Mouse (Mus musculus) heart, embryonic 13.5 days (tissue): ENCODE data around the gene Rasgrf2. TPM values are rescaled to one million over a fixed set of nuclear protein-coding genes. Genes with fewer than 3 reads are reported as not detected.

ENCODE experiments used
- ATAC-seq: fragments of 200-750 bp; cut with Nextera tagmentation; 2 replicates; pipeline ENCODE4 v1.8.0; 2017; ENCODE audit warnings: moderate TSS enrichment; ENCODE audit not compliant: insufficient number of reproducible peaks, low FRiP score, low TSS enrichment; ENCODE audit errors: extremely low read depth
- H3K27ac ChIP-seq: fragments of 300-500 bp; sonication (generic); replicated peaks from 2 replicates; pipeline ENCODE4 v1.5.1; 2015; ENCODE audit warnings: moderate library complexity, mild to moderate bottlenecking, inconsistent platforms
- H3K27me3 ChIP-seq: fragments of 300-500 bp; sonication (generic); replicated peaks from 2 replicates; pipeline ENCODE4 v1.6.1; 2015; ENCODE audit warnings: mild to moderate bottlenecking, inconsistent platforms
- H3K36me3 ChIP-seq: fragments of 300-500 bp; sonication (generic); 2 replicates; pipeline ENCODE4 v1.6.1; 2015; ENCODE audit warnings: mild to moderate bottlenecking, inconsistent platforms
- H3K4me1 ChIP-seq: fragments of 300-500 bp; sonication (generic); 2 replicates; pipeline ENCODE4 v1.6.1; 2015; ENCODE audit warnings: inconsistent platforms
- H3K4me2 ChIP-seq: fragments of 300-500 bp; sonication (generic); 2 replicates; pipeline ENCODE4 v1.6.1; 2015; ENCODE audit warnings: inconsistent platforms, mild to moderate bottlenecking, moderate library complexity
- H3K4me3 ChIP-seq: fragments of 300-500 bp; sonication (generic); 2 replicates; pipeline ENCODE4 v1.5.1; 2015; ENCODE audit warnings: moderate library complexity, mild to moderate bottlenecking, inconsistent platforms
- H3K9ac ChIP-seq: fragments of 300-500 bp; sonication (generic); 2 replicates; pipeline ENCODE4 v1.6.1; 2015; ENCODE audit warnings: inconsistent platforms, mild to moderate bottlenecking, moderate library complexity
- H3K9me3 ChIP-seq: fragments of 300-500 bp; sonication (generic); 2 replicates; pipeline ENCODE4 v1.6.1; 2016; ENCODE audit warnings: inconsistent platforms
- WGBS: fragments of 180-500 bp; shearing (Covaris S2); methylation state at CpG from one replicate; pipeline ENCODE4 v1.1.7; 2015; ENCODE audit warnings: mixed read lengths; 5-methylcytosine and 5-hydroxymethylcytosine counted together
- polyA plus RNA-seq: library from polyadenylated mRNA; unstranded; fragments of >200 nt; fragmentation: Nextera tagmentation; extraction: Ambion mirVana; gene quantifications from 2 replicates; pipeline ENCODE4 v1.2.1, GENCODE M21; 2015

Rasgrf2 gene
- polyA plus RNA-seq, 1 experiment from 2014 or later = 0.27 TPM

- Histone ChIP-seq H3K9ac (no peak overlapping the region), H3K9me3 (no peaks in the 10 kb centered on the region), H3K27me3 (no peaks in the 10 kb centered on the region), H3K4me1 (peaks cover 6% of the 10 kb centered on the region), H3K36me3 (no peaks in the 10 kb centered on the region), H3K4me2 (no peak overlapping the region), H3K4me3 (no peak overlapping the region), H3K27ac (peak overlapping the region; percentile 66)
- ATAC-seq = no peak
- 37% methylated on average over 7 of the region's 7 CpGs for WGBS
Measured at GRCm38 (mm10) chr13:92104259-92104658, 27.2 kb downstream of the Rasgrf2 start.

DNA sequence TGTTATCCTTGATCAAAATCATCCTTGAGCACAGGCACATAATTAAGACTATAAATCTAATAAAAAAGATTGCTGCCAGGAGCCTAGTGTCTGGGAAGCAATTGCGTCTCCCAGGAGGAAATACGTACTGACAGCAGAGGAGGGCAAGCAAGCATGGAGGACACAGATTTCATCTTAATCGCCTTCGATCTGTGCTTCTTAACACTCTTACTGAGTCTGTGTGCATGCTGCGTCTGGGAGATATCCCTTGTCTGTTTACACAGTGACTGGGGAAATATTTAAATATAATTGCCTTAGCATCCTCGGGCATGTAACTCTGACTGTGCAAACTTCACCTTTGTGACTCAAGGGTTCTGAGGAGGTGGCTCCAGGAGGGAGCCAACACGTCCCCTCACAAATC is 33.0 kb downstream of the Rasgrf2 start:
- 62% methylated on average over 7 of the region's 7 CpGs for WGBS
- no peak overlapping the region for H3K9ac ChIP-seq

DNA sequence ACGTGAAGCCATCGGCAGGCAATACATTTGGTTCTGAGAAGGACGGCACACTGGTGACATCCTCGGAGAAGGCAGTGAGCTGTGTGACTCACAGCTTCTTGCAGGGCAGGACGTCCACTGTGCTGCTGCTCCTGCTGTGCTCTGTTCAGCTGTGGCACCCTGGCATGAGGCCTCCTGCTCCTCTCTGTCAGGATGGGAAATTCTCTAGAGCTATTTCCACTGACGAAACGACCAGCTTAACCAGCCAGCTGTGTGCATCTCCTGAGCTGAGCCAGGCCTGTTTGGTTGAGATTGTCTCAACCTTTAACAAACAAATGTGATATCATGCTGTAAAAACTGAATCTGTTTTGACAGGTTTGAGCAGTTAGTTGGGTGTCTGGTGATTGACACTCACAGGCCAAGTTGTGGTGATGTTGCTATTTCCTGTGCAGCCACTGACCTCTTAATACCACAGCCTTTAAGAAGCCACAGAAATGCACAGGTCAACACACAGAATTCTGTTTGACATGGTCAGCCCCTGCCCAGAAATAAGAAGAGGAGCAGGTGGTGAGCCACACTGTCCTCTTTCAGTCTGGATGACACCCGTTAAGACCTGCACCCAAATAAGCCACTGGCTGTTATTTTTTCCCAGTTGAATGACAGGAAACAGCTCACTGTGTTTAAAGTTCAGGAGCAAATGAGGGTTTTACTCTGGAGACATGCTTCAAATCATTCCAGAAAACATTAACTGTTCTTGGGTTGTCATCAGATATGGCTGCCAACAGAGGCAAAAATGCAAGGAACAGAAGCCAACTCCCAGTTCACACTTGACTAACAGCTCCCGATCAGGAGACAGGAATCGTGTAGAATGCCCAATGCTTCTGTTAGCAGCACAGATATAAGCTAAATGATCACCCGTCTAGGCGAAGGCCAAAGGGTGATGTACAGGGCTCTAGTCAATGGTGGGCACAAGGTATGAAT is 36.0 kb downstream of the Rasgrf2 start:
- no peak overlapping the region for H3K4me3 ChIP-seq
- no peak for ATAC-seq
- no peaks in the 10 kb centered on the region for H3K27me3 ChIP-seq
- no peaks in the 10 kb centered on the region for H3K9me3 ChIP-seq
- no peak overlapping the region for H3K9ac ChIP-seq
- H3K4me1 ChIP-seq = peaks cover 6% of the 10 kb centered on the region
- WGBS = 57% methylated on average over 12 of the region's 12 CpGs
- no peak overlapping the region for H3K27ac ChIP-seq
- H3K36me3 ChIP-seq = no peaks in the 10 kb centered on the region
- no peak overlapping the region for H3K4me2 ChIP-seq

More for the DNA sequence above, 33.0 kb downstream of the Rasgrf2 start:
- Histone ChIP-seq H3K27ac (no peak overlapping the region), H3K27me3 (no peaks in the 10 kb centered on the region), H3K9me3 (no peaks in the 10 kb centered on the region), H3K4me1 (peaks cover 6% of the 10 kb centered on the region), H3K36me3 (no peaks in the 10 kb centered on the region), H3K4me2 (no peak overlapping the region), H3K4me3 (no peak overlapping the region)
- ATAC-seq = no peak

GRCm38 (mm10) chr13:92093712-92094290 is 37.7 kb downstream of the Rasgrf2 start:
- no peak overlapping the region for H3K4me3 ChIP-seq
- no peak overlapping the region for H3K4me2 ChIP-seq
- no peaks in the 10 kb centered on the region for H3K27me3 ChIP-seq
- peaks cover 6% of the 10 kb centered on the region for H3K4me1 ChIP-seq
- no peaks in the 10 kb centered on the region for H3K9me3 ChIP-seq
- WGBS = 72% methylated on average over 6 of the region's 6 CpGs
- no peaks in the 10 kb centered on the region for H3K36me3 ChIP-seq
- H3K27ac ChIP-seq = no peak overlapping the region
- H3K9ac ChIP-seq = no peak overlapping the region
- no peak for ATAC-seq

- H3K36me3 ChIP-seq = no peaks in the 10 kb centered on the region
- no peak overlapping the region for H3K9ac ChIP-seq
- H3K9me3 ChIP-seq = no peaks in the 10 kb centered on the region
- no peak overlapping the region for H3K4me2 ChIP-seq
- 0 out of 2 replicates have a peak overlapping the region, but pooled peaks have one; percentile 5 for H3K27ac ChIP-seq
- H3K27me3 ChIP-seq = no peaks in the 10 kb centered on the region
- 49% methylated on average over 1 of the region's 1 CpGs for WGBS
- peaks cover 20% of the 10 kb centered on the region for H3K4me1 ChIP-seq
- H3K4me3 ChIP-seq = no peak overlapping the region
- no peak for ATAC-seq
Measured at GRCm38 (mm10) chr13:92073111-92073510, 58.3 kb downstream of the Rasgrf2 start.

DNA sequence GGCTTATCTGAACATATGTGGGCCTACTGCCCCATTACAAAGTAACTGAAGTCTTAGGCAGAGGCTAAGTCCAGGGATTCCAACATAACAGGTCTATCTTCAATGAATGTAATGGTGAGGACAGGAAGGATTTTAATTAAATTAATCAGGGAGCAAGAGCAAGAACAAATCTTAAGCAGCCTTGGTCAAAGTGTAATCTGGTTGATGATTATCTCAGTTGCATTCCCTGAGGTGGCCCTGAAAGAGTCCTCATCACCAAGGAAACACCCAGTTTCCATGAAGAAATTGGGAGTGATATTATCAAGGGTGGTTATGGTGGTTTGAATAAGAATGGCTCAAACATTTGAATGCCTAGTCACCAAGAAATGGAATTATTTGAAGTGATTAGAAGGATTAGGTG is 62.8 kb downstream of the Rasgrf2 start:
- Histone ChIP-seq H3K9ac (no peak overlapping the region), H3K27ac (no peak overlapping the region), H3K27me3 (no peaks in the 10 kb centered on the region), H3K4me1 (peaks cover 20% of the 10 kb centered on the region), H3K4me2 (no peak overlapping the region), H3K4me3 (no peak overlapping the region), H3K9me3 (no peaks in the 10 kb centered on the region), H3K36me3 (no peaks in the 10 kb centered on the region)
- no peak for ATAC-seq

DNA sequence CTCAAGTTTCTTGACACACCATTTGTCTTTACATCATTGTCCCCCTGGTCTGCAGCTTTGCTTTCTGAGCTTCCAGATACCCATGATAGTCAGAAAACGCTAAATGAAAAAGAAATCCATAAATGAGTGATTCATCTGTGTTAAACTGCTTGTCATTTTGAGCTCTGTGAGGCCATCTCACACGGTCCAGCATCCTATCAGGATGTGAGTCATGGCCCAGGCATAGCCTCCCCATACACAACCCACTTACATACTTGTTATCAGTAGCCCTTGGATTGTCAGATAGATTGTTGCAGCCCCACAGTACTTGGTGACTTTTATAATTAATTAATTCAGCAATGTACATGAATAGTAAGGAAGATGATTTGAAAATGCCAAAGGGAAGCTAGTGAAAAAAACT is 63.6 kb downstream of the Rasgrf2 start:
- Histone ChIP-seq H3K27ac (no peak overlapping the region), H3K27me3 (no peaks in the 10 kb centered on the region), H3K9ac (no peak overlapping the region), H3K36me3 (no peaks in the 10 kb centered on the region), H3K9me3 (no peaks in the 10 kb centered on the region), H3K4me3 (no peak overlapping the region), H3K4me2 (no peak overlapping the region), H3K4me1 (peaks cover 15% of the 10 kb centered on the region)
- ATAC-seq = no peak
- 46% methylated on average over 2 of the region's 2 CpGs for WGBS

- Histone ChIP-seq H3K4me1 (no peaks in the 10 kb centered on the region), H3K4me3 (no peak overlapping the region), H3K27me3 (no peaks in the 10 kb centered on the region), H3K4me2 (no peak overlapping the region), H3K27ac (no peak overlapping the region), H3K9ac (no peak overlapping the region), H3K9me3 (no peaks in the 10 kb centered on the region), H3K36me3 (no peaks in the 10 kb centered on the region)
- ATAC-seq = no peak
- 89% methylated on average over 12 of the region's 12 CpGs for WGBS
Measured at GRCm38 (mm10) chr13:92053748-92054147, 77.7 kb downstream of the Rasgrf2 start.

- H3K4me3 ChIP-seq = no peak overlapping the region
- H3K9me3 ChIP-seq = no peaks in the 10 kb centered on the region
- no peaks in the 10 kb centered on the region for H3K4me1 ChIP-seq
- H3K4me2 ChIP-seq = no peak overlapping the region
- no peak for ATAC-seq
- no peak overlapping the region for H3K27ac ChIP-seq
- no peak overlapping the region for H3K9ac ChIP-seq
- no peaks in the 10 kb centered on the region for H3K27me3 ChIP-seq
- 73% methylated on average over 3 of the region's 3 CpGs for WGBS
- no peaks in the 10 kb centered on the region for H3K36me3 ChIP-seq
Measured at GRCm38 (mm10) chr13:92053001-92053400, 78.5 kb downstream of the Rasgrf2 start.

GRCm38 (mm10) chr13:92051216-92051615 is 80.2 kb downstream of the Rasgrf2 start:
- H3K4me3 ChIP-seq = no peak overlapping the region
- no peaks in the 10 kb centered on the region for H3K36me3 ChIP-seq
- H3K4me1 ChIP-seq = no peaks in the 10 kb centered on the region
- H3K9me3 ChIP-seq = no peaks in the 10 kb centered on the region
- H3K27me3 ChIP-seq = no peaks in the 10 kb centered on the region
- no peak overlapping the region for H3K4me2 ChIP-seq
- no peak overlapping the region for H3K9ac ChIP-seq
- 64% methylated on average over 3 of the region's 3 CpGs for WGBS
- H3K27ac ChIP-seq = no peak overlapping the region
- ATAC-seq = no peak

DNA sequence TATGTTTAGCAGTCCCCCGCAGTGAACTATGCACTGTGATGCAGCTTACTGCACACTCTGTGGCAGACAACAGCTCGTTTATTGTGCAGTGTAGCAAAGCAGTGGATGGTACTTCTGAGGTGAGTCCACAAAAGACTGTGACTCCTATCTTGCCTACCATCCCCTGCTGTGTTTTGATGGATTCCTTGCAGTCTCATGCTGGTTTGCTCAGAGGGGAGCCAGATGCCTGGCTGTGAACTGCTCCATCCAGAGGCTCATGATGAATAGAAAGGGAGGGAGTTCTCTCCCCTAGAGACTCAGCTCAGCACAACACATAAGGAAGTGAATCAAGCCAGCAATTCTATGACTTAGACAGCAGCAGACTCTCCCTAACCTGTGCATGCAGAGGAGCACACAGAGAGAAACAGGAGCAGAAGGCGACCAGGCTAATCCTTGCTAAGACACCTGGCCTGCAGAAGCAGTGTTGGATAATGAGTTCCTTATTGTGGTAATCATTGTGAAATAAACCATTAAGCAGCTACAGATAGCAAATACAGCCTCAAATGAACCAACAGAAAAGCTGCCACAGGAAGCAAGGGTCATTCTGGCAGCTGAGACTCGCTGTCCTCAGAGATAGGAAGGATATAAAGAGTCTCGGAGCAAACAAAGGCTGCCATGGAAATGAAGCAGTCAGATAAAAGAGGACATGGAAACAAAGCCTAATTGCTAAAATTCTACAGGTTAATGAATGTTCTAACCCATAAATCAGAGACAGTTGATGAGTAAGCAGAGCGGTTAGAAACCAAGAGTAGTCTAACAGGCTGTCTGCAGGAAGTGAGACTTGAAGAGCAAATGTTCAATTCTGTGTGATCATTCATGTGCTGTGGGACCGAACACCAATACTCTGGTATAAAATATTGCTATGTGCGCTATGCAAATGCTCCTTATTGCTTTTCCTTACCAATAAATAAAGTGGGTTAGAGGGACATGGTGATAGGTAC is 89.6 kb downstream of the Rasgrf2 start:
- Histone ChIP-seq H3K36me3 (no peaks in the 10 kb centered on the region), H3K4me3 (no peak overlapping the region), H3K4me1 (peaks cover 13% of the 10 kb centered on the region), H3K27me3 (no peaks in the 10 kb centered on the region), H3K9ac (no peak overlapping the region), H3K9me3 (no peaks in the 10 kb centered on the region), H3K27ac (no peak overlapping the region), H3K4me2 (no peak overlapping the region)
- 48% methylated on average over 8 of the region's 8 CpGs for WGBS
- no peak for ATAC-seq
